Mouse (Mus musculus) testis, adult 2 months (tissue): Measurements from ENCODE around the gene Mcpt8.

ENCODE experiments used
- CTCF ChIP-seq: fragments of 200-500 bp; IDR thresholded peaks from 2 replicates; pipeline ENCODE4 v1.5.1; 2012; ENCODE audit warnings: low read depth, mild to moderate bottlenecking, inconsistent platforms, low read length, moderate library complexity; ENCODE audit not compliant: control insufficient read depth, insufficient read depth, insufficient replicate concordance
- POLR2A ChIP-seq: fragments of 200-500 bp; IDR thresholded peaks from 2 replicates; pipeline ENCODE4 v1.6.1; 2012; ENCODE audit warnings: low read depth, mild to moderate bottlenecking, inconsistent platforms, low read length, moderate library complexity; ENCODE audit not compliant: control insufficient read depth

- TF ChIP-seq CTCF (no peak), POLR2A (no peak)
Observed at GRCm38 (mm10) chr14:56098940-56099339, 13.9 kb upstream of the Mcpt8 start.
